Mouse (Mus musculus) small intestine, adult 2 months (tissue): ENCODE measurements around the gene Ascl4. TPM values are rescaled to one million over a fixed set of nuclear protein-coding genes. Genes with fewer than 3 reads are reported as not detected.
A peak's percentile ranks its signal among the peaks of the same experiment; 100 is the strongest.

Experiments
- H3K27ac ChIP-seq: fragments of 200-500 bp; 2 replicates; pipeline ENCODE4 v1.5.1; 2012; ENCODE audit warnings: low read depth, low read length, control low read depth, inconsistent platforms; ENCODE audit not compliant: insufficient read depth
- H3K27me3 ChIP-seq: fragments of 200-500 bp; 2 replicates; pipeline ENCODE4 v1.6.1; 2012; ENCODE audit warnings: mild to moderate bottlenecking, moderate library complexity, low read length, inconsistent platforms; ENCODE audit not compliant: control insufficient read depth, insufficient read depth
- H3K36me3 ChIP-seq: fragments of 200-500 bp; 2 replicates; pipeline ENCODE4 v1.6.1; 2012; ENCODE audit warnings: mild to moderate bottlenecking, low read length, control low read depth, inconsistent platforms; ENCODE audit not compliant: control insufficient read depth, insufficient read depth
- H3K4me1 ChIP-seq: fragments of 200-500 bp; 2 replicates; pipeline ENCODE4 v1.6.1; 2012; ENCODE audit warnings: low read length, inconsistent platforms, mixed read lengths; ENCODE audit not compliant: control insufficient read depth, insufficient read depth, insufficient read length
- H3K4me3 ChIP-seq: fragments of 200-500 bp; 2 replicates; pipeline ENCODE4 v1.5.1; 2012; ENCODE audit warnings: low read depth, mild to moderate bottlenecking, control low read depth, inconsistent platforms, low read length, moderate library complexity
- CTCF ChIP-seq: fragments of 200-500 bp; IDR thresholded peaks from 2 replicates; pipeline ENCODE4 v1.5.1; 2012; ENCODE audit warnings: low read depth, mild to moderate bottlenecking, control low read depth, inconsistent platforms, low read length, moderate library complexity, mixed read lengths; ENCODE audit not compliant: insufficient replicate concordance, insufficient read length; ENCODE audit errors: extremely low read depth
- POLR2A ChIP-seq: fragments of 200-500 bp; IDR thresholded peaks from 2 replicates; pipeline ENCODE4 v1.6.1; 2012; ENCODE audit warnings: low read depth, mild to moderate bottlenecking, control low read depth, inconsistent platforms, low read length, moderate library complexity
- WGBS: fragments of 180-500 bp; shearing (Covaris S2); methylation state at CpG from one replicate; pipeline ENCODE4 v1.1.7; 2018; 5-methylcytosine and 5-hydroxymethylcytosine counted together
- polyA plus RNA-seq: library from polyadenylated mRNA; depleted of rRNA; stranded (reverse); fragments of >200 nt; gene quantifications from 2 replicates; pipeline ENCODE4 v1.2.3, GENCODE M21; 2012

The Ascl4 gene
- polyA plus RNA-seq, 1 experiment: 0.14 TPM

- H3K27ac ChIP-seq: no peak overlapping the region
Observed at GRCm38 (mm10) chr10:85936280-85936965, 8.9 kb downstream of the Ascl4 start.

GRCm38 (mm10) chr10:85948483-85949196, 21.2 kb downstream of the Ascl4 start:
- Histone ChIP-seq H3K27ac (no peak overlapping the region), H3K27me3 (no peaks in the 10 kb centered on the region), H3K4me1 (peaks cover 3% of the 10 kb centered on the region; the same call in 1 of the 2 replicates), H3K4me3 (no peak overlapping the region), H3K36me3 (peaks cover 48% of the 10 kb centered on the region)
- WGBS: 91% methylated on average over 8 of the region's 8 CpGs
- TF ChIP-seq POLR2A: no peak
- TF ChIP-seq CTCF: no peak

More at GRCm38 (mm10) chr10:85936280-85936965, 8.9 kb downstream of the Ascl4 start:
- WGBS: 69% methylated on average over 6 of the region's 6 CpGs
- Histone ChIP-seq H3K27me3 (no peaks in the 10 kb centered on the region), H3K4me3 (no peak overlapping the region), H3K4me1 (no peaks in the 10 kb centered on the region), H3K36me3 (peaks cover 37% of the 10 kb centered on the region)
- no peak for TF ChIP-seq POLR2A
- no peak for TF ChIP-seq CTCF

- Histone ChIP-seq H3K36me3 (peaks cover 33% of the 10 kb centered on the region), H3K27ac (no peak overlapping the region), H3K4me3 (no peak overlapping the region), H3K27me3 (no peaks in the 10 kb centered on the region), H3K4me1 (peaks cover 12% of the 10 kb centered on the region; the same call in 1 of the 2 replicates)
- no peak for TF ChIP-seq CTCF
- TF ChIP-seq POLR2A: no peak
- WGBS: 82% methylated on average over 6 of the region's 6 CpGs
Observed at GRCm38 (mm10) chr10:85951765-85952443, 24.4 kb downstream of the Ascl4 start.

GRCm38 (mm10) chr10:85953401-85953800, 25.9 kb downstream of the Ascl4 start:
- H3K27ac ChIP-seq: peak overlapping the region; percentile 77
- TF ChIP-seq POLR2A (no peak), CTCF (no peak)
- H3K4me3 ChIP-seq: no peak overlapping the region
- H3K27me3 ChIP-seq: no peaks in the 10 kb centered on the region
- 34% methylated on average over 3 of the region's 3 CpGs for WGBS
- H3K36me3 ChIP-seq: peaks cover 23% of the 10 kb centered on the region
- H3K4me1 ChIP-seq: peaks cover 12% of the 10 kb centered on the region; the same call in 1 of the 2 replicates

- no peaks in the 10 kb centered on the region for H3K27me3 ChIP-seq
- TF ChIP-seq CTCF (no peak), POLR2A (no peak)
- 21% methylated on average over 2 of the region's 2 CpGs for WGBS
- no peak overlapping the region for H3K4me3 ChIP-seq
- peaks cover 12% of the 10 kb centered on the region; the same call in 1 of the 2 replicates for H3K4me1 ChIP-seq
- 0 out of 2 replicates have a peak overlapping the region, but pooled peaks have one; percentile 4 for H3K27ac ChIP-seq
- peaks cover 14% of the 10 kb centered on the region for H3K36me3 ChIP-seq
Observed at GRCm38 (mm10) chr10:85954429-85954828, 26.9 kb downstream of the Ascl4 start.

GRCm38 (mm10) chr10:85956871-85957419, 29.5 kb downstream of the Ascl4 start:
- Histone ChIP-seq H3K27me3 (no peaks in the 10 kb centered on the region), H3K36me3 (peaks cover 6% of the 10 kb centered on the region), H3K27ac (peak overlapping the region; percentile 91), H3K4me1 (peaks cover 12% of the 10 kb centered on the region; the same call in 1 of the 2 replicates), H3K4me3 (peak overlapping the region; percentile 100)
- TF ChIP-seq POLR2A: no peak
- no peak for TF ChIP-seq CTCF
- WGBS: 1% methylated on average over 20 of the region's 20 CpGs
